Mouse (Mus musculus): ENCODE results near the gene Stac2.

Gene Stac2

DNA sequence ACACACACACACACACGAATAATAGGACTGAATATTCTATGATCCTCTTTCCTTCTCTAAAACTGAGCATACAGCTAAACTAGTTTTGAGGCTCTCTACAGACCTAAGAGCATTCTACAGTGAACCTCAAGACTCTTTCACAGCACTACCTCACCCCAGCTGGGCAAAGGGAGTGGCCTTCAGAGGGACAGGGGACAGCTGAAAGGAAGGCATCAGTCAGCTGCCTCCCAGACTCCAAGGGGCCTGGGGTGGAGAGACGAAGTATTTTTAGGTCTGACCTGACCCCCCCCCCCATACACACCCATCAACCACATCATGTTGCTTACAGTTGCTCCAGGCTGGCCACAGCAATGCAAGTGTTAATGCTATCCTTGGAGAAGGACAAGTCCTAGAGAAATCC, 32.1 kb downstream of the Stac2 start:
- DNase-seq (ENCODE audit: low spot score): no peak

DNA sequence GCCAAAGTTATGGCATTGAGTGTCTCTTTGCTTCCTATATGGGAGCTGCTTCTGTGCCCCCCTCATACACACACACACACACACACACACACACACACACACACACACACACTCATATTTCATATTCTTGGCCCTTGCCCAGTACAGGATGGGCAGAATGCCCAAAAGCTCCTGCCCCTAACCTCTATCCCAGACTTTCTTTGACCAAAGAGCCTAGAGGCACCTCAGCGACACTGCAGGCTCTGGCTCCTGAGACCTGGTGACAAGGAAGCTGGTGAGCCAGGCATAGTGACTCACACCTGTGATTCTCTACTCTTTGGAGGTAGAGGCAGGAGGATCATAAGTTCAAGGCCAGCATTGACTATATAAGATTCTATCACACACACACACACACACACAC, 32.6 kb downstream of the Stac2 start:
- DNase-seq (ENCODE audit: low spot score): no peak

DNA sequence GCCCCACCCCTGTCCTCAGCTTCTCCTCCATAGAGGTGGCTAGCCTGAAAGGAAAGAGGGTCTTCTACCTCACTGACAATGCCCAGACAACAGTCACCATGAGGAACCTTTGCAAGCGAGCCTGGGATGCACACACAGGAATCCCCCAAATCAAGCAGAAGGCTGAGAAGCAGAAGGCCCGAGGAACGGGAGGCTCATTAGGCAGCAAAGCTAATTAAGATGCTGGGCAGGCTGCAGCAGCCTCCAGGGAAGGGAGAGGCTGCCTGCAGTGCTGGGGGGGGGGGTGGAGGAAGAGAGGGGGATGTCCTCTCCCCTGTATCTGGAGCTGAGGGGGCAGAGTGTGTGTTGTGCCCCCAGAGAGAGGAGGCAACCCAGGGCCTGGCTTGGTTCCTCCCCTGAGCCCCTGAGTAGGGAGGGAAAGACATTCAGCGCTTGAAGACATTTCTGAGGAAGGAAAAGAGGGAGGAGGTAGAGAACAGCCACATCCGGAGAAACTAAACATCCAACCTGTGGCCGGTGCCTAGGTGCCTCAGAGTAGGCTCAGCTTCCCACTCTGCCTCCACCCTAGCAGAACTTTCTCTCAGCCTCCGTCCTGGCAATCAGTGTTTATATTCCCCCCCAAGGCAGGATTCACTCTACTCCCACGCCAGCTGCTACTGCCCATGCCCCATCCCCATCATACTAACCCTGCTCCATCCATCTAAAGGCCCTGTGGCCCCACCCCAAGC, 33.2 kb downstream of the Stac2 start:
- no peak for DNase-seq (ENCODE audit: low spot score)

DNA sequence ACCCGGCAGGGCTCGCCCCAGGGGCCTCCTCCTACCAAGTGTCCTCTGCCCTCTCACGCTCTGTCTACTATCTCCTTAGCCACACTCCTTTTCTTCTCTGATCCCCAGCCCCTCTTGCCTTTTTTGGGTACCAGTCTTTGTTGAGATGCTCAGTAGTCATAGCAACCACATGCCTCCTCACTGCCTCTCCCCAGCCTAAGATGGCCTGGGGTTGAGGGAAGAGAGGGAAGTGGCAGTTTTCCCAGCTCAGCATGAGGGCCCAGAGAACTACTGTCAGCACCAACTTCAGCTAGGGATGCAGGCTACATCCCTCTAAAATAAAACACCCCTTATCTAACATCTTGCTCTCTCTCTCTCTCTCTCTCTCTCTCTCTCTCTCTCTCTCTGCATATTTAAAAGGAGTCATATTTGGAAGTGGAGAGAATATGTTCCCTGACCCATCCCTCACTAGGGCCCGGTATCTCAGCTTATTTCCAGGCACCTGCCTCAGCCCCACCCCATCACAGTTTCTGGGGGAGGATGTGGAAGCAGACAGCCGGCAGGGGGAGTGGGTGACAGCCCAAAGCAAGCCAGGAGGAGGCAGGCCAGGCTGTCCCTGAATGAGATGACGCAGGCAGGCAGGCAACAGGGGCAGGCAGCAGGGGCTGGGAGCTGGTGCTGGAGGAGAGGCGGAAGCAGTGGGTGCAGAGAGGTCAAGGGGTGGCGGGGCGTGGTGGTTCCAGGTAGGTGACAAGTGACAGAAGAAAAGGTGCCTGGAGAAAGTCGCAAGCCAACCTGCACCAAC, 34.2 kb downstream of the Stac2 start:
- DNase-seq (ENCODE audit: low spot score): no peak

DNA sequence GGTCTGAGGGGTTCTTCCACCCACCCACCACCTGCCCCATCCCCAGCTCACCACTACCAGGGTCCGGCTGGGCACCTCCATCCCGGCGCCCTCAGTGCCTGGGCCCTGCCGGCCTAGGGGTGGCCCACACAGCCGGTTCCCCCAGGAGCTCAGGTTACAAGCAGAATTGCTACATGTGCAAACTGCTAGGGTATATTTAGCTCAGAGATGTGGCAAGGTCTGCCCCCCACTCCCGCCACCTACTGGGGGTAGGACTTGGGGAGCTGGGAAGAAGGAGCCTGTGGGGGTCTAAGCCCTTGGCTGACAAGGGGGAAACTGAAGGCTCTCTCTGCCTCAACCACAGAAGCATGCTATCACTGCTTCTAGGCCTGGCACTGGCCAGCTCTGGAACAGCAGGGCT, 35.0 kb downstream of the Stac2 start:
- DNase-seq (ENCODE audit: low spot score): no peak

DNA sequence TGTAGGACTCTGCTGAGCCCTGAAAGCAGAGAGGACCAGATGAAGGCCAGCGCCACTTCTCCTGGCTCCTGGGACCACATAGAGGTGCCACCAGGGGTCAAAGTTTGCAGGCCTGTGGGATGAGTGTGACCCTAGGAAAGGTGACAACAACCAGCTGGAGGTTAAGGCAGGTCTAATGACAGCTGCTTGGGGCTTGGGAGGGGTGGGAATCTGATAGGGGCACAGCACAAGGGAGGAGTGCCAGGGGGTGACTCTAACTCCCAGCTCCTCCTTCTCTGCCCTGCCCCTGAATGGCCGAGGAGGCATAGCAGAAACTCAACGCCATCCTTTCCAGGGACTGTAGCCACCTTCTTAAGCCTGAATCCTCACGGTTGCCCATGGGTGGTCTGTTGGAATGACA, 36.4 kb downstream of the Stac2 start:
- DNase-seq (ENCODE audit: low spot score): no peak

DNA sequence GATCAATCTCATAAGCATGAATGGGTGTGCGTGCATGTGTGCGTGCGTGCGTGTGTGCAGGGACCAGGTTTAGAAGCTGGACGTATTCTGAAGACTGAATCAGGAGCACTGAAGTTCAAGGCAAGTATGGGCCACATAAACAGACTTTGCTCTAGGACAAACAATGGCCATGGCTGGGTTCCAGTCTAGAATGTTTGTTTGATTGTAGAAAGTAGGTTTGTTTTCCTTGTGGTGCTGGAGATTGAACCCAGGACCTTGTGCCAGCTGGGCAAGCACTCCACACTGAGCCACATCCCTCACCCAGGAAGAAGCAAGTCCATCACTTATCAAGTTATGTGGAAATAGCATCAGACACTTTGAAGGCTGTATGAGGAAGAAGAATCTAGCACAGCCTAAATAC, 37.1 kb downstream of the Stac2 start:
- DNase-seq (ENCODE audit: low spot score): no peak

DNA sequence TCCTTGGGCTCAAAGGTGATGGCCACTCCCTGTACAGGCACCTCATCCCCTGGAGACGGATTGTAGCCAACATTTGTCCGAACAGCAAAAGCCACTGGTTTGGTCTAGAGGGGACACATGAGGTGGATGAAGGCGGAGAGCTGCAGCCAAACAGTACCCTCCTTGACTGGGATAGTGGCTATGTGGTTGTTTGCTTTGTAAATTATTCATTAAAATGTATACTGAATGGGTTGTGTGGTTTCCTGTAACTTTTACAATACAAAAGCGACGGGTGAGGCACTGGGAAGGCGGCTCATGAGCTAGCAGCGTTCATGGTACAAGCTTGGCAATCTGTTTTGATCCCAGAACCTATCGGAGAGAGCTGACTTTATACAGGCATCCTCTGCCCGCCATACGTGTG, 40.4 kb downstream of the Stac2 start:
- DNase-seq (ENCODE audit: low spot score): no peak

- DNase-seq (ENCODE audit: low spot score): no peak
Measured at GRCm38 (mm10) chr11:98011716-98012115, 41.5 kb downstream of the Stac2 start.

GRCm38 (mm10) chr11:98008087-98008486, 45.2 kb downstream of the Stac2 start:
- DNase-seq (ENCODE audit: low spot score): no peak

DNA sequence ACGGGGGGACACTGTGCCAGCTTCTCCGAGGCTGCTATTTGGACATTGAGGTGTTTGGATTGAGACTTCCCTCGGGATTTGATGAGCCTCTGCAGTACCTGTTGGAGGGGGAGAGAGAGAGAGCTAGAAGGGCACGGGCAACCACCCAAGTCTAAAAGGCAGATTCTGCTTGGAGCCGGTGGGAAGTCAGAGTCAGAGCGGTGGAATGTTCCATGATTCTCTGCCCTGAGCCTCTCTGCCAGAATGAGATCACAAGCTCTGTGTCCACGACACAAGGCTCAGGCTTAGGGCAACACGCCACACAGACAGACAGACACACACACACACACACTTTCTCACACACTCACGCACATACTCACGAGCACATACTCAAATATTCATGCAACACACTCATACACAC, 47.6 kb downstream of the Stac2 start:
- no peak for DNase-seq (ENCODE audit: low spot score)

DNA sequence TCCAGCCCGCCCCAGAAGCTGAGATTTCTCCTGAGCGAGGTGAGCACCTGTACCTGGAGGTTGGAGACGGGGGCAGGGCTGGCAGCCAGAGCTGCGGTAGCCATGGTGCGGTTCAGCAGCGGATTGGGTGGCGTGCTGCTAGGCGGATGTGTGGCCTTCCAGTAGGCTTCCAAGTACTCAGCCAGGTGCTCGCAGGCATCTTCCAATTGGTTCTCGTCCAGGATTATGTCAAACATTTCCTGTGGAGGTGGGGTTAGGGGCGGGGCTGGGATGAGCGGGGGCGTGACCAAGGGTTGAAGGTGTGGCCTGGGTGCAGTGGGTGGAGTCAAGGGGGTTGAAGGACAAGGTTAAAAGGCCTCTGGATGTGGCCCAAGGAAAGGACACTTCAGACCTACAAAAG, 48.2 kb downstream of the Stac2 start:
- no peak for DNase-seq (ENCODE audit: low spot score)

DNA sequence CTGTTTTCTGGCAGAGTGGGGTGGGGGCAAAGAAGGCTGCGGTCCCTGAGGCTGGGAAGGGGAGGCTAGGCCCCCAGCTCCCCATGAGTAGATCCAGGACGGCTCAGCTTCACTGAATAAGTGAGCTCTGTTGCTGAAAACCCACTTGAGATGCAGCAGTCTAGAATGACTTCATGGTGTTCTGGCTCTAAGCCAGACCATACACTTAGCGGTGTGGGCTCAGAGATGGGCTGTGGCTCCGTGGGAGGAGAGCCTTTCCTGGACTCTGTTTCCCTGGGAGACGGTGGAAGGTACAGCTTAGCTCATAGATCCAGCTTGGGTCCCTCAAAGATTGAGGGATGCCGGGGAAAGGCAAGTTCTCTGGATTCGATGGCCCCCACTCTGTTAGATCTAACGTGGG, 49.1 kb downstream of the Stac2 start:
- no peak for DNase-seq (ENCODE audit: low spot score)

DNA sequence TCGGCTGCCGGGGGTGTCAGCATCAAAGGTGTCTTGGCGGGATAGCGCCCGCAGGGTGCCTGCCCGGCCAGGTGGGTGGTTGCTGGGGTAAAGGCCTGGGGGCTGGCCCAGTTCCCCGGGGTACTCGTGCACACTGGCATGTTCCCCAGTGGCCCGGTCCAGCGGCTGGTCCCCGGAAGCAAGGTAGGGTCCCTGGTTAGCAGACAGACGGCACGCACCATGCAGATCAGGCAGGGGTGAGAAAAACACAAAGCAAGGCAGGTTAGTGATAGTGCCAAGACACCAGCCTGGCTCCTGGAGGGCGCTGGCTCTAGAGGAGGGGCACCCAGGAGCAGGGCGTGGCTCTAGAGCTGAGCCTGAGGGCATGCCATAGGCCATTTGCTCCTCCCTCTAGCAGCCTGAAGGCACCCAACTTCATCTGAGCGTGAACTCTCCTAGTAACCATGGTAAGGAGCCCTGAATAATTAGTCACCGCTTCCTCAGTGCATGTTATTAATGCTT, 50.0 kb downstream of the Stac2 start:
- no peak for DNase-seq (ENCODE audit: low spot score)

- no peak for DNase-seq (ENCODE audit: low spot score)
Measured at GRCm38 (mm10) chr11:98002627-98003026, 50.6 kb downstream of the Stac2 start.

DNA sequence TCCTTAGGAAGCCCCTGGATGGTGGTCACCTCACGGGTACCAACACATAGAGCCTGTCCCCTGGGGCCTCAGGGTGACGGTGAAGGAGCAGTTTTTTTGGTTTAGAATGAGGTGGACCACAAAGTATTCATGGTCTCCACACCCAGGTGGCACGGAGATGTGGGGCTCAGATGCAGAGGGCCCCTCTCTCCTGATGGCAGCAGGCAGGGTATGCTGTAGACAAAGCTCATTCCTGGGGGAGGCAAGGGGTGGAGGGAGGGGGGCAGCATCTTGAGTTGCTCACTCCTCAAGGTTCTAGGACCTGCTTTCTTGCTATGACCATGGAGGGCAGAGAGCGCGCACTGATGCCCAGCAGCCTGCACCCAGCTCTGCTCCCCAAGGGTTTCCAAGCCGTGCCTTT, 51.3 kb downstream of the Stac2 start:
- DNase-seq (ENCODE audit: low spot score): no peak

DNA sequence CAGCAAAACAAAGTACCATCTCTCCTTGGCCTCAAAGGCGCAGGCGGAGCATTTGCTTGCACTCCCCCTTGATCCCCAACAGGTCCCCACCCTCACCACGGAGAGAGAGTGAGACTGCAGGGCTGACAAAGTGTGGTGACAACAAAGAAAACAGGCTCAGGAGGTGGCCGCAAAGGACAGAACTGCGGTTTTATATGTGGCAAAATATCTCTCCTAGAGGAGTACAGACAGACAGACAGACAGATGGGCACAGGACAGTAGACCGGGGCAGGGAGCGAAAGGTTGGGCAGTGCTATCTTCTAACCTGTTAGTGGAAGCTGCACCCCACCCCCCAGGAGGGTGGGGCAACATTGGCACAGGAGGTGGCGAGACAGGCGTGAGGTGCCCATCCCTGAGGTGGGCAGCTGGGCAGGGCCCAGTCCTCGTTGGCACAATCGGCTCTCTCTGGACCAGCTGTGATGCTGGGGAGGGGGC, 51.9 kb downstream of the Stac2 start:
- no peak for DNase-seq (ENCODE audit: low spot score)

- no peak for DNase-seq (ENCODE audit: low spot score)
Measured at GRCm38 (mm10) chr11:98000378-98001140, 52.7 kb downstream of the Stac2 start.

DNA sequence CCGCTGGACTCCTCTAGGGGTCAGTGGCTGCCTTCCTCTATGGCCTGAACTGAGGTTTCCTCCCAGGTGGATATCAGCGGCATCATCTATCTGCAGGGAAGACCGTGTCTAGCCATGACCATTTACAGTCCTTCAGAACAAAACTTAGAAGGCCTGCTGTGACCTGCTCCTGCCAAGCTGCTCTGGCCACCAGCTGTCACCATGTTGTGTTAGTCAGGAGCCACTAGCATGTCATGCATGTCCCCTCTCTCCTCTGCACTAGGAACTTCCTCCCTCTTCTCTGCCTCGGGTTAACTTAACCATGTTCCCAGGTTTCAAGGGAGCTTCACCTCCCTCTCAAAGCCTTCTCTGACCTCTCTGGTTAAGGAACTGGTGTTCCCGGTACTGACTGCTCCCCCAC, 53.5 kb downstream of the Stac2 start:
- DNase-seq (ENCODE audit: low spot score): no peak

DNA sequence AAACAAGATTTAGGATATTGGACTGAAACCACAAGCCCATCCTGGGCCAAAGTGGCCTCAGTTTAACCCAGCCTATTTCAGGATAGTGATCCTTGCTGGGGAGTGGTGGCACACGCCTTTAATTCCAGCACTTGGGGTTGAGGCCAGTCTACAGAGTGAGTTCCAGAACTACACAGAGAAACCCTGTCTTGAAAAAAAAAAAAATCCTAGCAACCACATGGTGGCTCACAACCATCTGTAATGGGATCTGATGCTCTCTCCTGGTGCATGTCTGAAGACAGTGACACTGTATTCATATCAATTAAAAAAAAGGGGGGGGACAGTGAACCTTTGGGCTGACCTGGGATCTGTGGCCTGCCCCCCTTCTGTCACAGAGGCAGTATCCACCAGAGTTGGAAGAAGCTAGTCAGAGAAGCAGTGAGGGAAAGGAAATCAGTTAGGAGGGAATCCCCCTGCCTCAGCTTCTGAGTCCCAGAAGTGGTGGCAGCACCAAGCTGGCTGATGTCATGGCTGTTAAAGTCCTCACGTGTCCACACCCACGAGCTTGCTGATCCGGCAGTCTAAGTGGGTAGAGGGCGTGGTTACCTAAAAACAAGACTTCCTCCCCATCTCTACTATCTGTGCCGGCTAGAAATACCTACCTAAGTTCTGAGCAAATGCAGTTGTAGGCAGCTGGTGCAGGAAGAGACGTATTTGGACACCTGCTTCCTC, 54.2 kb downstream of the Stac2 start:
- no peak for DNase-seq (ENCODE audit: low spot score)

DNA sequence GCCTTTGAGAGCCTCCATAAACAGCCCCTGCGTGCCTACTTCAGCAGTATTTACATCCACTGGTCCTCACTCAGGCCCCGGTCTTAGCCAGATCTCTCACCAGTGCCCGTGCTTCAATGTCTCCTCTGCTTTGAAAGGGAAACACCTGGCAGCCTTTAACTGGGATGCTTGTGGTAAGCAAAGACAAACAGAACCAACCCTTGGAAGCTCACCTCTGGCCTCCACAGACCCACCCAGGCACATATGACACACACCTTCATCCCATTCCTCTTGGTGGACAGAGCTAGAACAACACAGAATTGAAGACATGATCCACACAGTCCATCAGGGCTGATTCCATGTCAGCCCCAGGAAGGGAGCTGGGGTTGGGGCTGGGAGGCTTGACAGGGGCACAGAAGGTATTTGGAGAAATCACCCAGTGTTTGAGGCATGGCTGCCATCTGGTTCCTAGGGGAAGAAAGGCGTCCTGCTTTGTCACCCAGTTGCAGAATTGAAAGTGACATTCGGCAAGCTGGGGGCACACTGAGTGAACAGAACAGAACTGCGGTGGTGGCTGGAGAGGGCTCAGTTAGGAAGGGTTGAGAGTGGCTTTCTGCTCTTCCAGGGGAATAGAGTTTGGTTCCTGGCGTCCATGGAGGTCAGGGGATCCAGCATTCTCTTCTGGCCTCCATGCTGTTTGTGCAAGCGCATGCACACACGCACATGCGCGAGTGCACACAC, 55.0 kb downstream of the Stac2 start:
- DNase-seq (ENCODE audit: low spot score): no peak

All from layer of hippocampus, adult 9-10 months (tissue).